ENCODE assay signal across 20 mouse cellular contexts in the genomic region with DNA sequence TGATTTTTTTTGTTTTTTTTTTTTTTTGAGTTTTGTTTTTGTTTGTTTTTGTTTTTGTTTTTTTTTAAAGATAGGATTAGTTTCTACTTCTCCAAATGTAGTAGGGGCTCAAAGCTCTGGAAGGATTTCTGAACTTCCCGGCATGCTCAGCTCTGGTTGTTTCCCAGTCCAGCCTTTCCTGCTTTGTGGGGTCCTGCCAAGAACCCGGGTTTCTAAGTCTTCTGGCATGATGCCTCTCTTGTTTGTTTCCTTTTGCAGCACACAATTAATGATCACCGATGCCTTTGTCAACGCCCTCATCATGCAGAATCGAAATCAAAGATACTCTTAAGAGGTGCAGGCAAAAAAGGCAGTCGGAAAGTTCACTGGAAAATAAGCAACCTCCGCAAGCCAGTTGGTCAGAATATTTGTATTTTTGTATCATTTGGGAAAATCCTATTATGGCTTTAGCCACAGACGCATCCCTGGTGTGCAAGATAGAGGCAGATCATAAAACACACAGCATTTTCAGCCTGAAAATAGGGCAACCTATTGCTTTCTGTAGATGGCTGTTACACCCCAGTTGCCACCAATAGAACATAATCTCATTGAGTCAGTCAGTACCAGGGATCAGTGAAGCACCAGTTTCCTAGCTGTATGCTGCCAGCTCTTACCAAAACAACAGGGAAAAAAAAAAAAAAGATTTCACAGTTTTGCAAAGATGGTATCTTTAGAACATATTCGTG.
A peak's percentile ranks its signal among the peaks of the same experiment; 100 is the strongest.
DNase-seq lines count a peak whose midpoint lies in the region; ATAC-seq and TF ChIP-seq lines count a peak whose summit lies in the region.
"Had no signal": no experiment of that assay in that cellular context is flagged by ENCODE, and none has a peak within 500 bp of the region (broad histone marks: within the 10 kb centered on the region; RNA-seq: fewer than 3 reads in every experiment).

No protein-coding gene starts in this region.

- TF ChIP-seq POLR2A in brain, embryonic 14.5 days (IDR thresholded peaks at IDR 0.05; ENCODE audit: borderline replicate concordance, extremely low read depth, insufficient read depth, insufficient read length, poor library complexity, severe bottlenecking): no peak

- no peak overlapping the region for H3K27ac ChIP-seq in hindbrain, postnatal 0 days
- no peak overlapping the region for H3K27ac ChIP-seq in hindbrain, embryonic 11.5 days (ENCODE audit: low read depth, low read length)
- H3K27ac ChIP-seq in midbrain, embryonic 16.5 days (ENCODE audit: low read length): no peak overlapping the region
- H3K27ac ChIP-seq: embryonic facial prominence, embryonic 10.5 days; heart, embryonic 10.5 days; lung, embryonic 15.5 days had no signal

- TF ChIP-seq CTCF in hindbrain, postnatal 0 days (IDR thresholded peaks at IDR 0.05; ENCODE audit: low read depth): no peak
- no peak for TF ChIP-seq CTCF in brain, embryonic 14.5 days (IDR thresholded peaks at IDR 0.05; ENCODE audit: borderline replicate concordance, extremely low read depth, insufficient read depth, insufficient read length)

- DNase-seq in cerebellum, postnatal 14 days: peak; percentile 42 to 50
- no peak for DNase-seq in cerebellum, postnatal 4 days (ENCODE audit: low spot score in 2 of 2)
- peak; percentile 39 for DNase-seq in hindbrain, postnatal 0 days (ENCODE audit: low spot score)
- DNase-seq in hindbrain, embryonic 11.5 days (ENCODE audit: low spot score): no peak
- DNase-seq in brain, embryonic 14.5 days (ENCODE audit: low read depth): peak; percentile 80
- no peak for DNase-seq in thymus, postnatal 25 days
- DNase-seq: adrenal gland, postnatal 36 days; B cell, adult 2 months; gastrocnemius, postnatal 10 days; kidney, postnatal 10 days; left cerebral cortex, postnatal 4 days; right cerebral cortex, postnatal 14 days had no signal

- no peak overlapping the region for H3K9ac ChIP-seq in hindbrain, postnatal 0 days (replicated peaks; ENCODE audit: low read length)
- no peak overlapping the region for H3K9ac ChIP-seq in hindbrain, embryonic 11.5 days (ENCODE audit: low read depth, low read length)
- H3K9ac ChIP-seq in midbrain, embryonic 16.5 days (ENCODE audit: low read depth, low read length): no peak overlapping the region
- H3K9ac ChIP-seq: lung, embryonic 15.5 days had no signal

- 45% methylated on average over 9 of the region's 9 CpGs for WGBS in hindbrain, postnatal 0 days
- 85% methylated on average over 9 of the region's 9 CpGs for WGBS in hindbrain, embryonic 11.5 days
- WGBS in midbrain, embryonic 16.5 days: 30% methylated on average over 9 of the region's 9 CpGs

- H3K4me3 ChIP-seq in hindbrain, postnatal 0 days (ENCODE audit: low read length): 0 out of 2 replicates have a peak overlapping the region, but pooled peaks have one; percentile 7
- no peak overlapping the region for H3K4me3 ChIP-seq in hindbrain, embryonic 11.5 days (ENCODE audit: low read depth, low read length)
- H3K4me3 ChIP-seq in midbrain, embryonic 16.5 days (ENCODE audit: low read depth, low read length): no peak overlapping the region
- H3K4me3 ChIP-seq: embryonic facial prominence, embryonic 10.5 days; heart, embryonic 10.5 days; lung, embryonic 15.5 days had no signal

- no peaks in the 10 kb centered on the region for H3K4me1 ChIP-seq in hindbrain, postnatal 0 days (ENCODE audit: insufficient read depth, low read length)
- no peaks in the 10 kb centered on the region for H3K4me1 ChIP-seq in hindbrain, embryonic 11.5 days (replicated peaks; ENCODE audit: control insufficient read depth, insufficient read depth, low read length)
- no peaks in the 10 kb centered on the region for H3K4me1 ChIP-seq in midbrain, embryonic 16.5 days (ENCODE audit: control insufficient read depth, insufficient read depth, low read length)
- H3K4me1 ChIP-seq: heart, embryonic 10.5 days had no signal

- 0 out of 2 replicates have a peak, but pooled peaks have one; percentile 51 for ATAC-seq in hindbrain, postnatal 0 days
- no peak for ATAC-seq in hindbrain, embryonic 11.5 days (ENCODE audit: low FRiP score)
- ATAC-seq in midbrain, embryonic 16.5 days: peak; percentile 56; the same call in 1 of the 2 replicates
- no peak for ATAC-seq in erythroblast, adult 5-6 weeks (replicated peaks; ENCODE audit: low FRiP score, poor library complexity, severe bottlenecking)
- ATAC-seq: intestine, postnatal 0 days; Patski had no signal

- no peaks in the 10 kb centered on the region for H3K36me3 ChIP-seq in hindbrain, postnatal 0 days (ENCODE audit: insufficient read depth, low read length)
- H3K36me3 ChIP-seq in hindbrain, embryonic 11.5 days (ENCODE audit: control insufficient read depth, insufficient read depth, low read length): no peaks in the 10 kb centered on the region
- no peaks in the 10 kb centered on the region for H3K36me3 ChIP-seq in midbrain, embryonic 16.5 days (ENCODE audit: control insufficient read depth, insufficient read depth, low read length)
- H3K36me3 ChIP-seq: embryonic facial prominence, embryonic 10.5 days; heart, embryonic 10.5 days; lung, embryonic 15.5 days had no signal

- H3K4me2 ChIP-seq in hindbrain, postnatal 0 days (ENCODE audit: low read depth, low read length): peak overlapping the region; percentile 48
- H3K4me2 ChIP-seq in hindbrain, embryonic 11.5 days (replicated peaks; ENCODE audit: low read depth, low read length): no peak overlapping the region
- peak overlapping the region; percentile 5 for H3K4me2 ChIP-seq in midbrain, embryonic 16.5 days (ENCODE audit: low read length)
- H3K4me2 ChIP-seq: liver, embryonic 11.5 days; lung, embryonic 15.5 days had no signal

- no peaks in the 10 kb centered on the region for H3K9me3 ChIP-seq in hindbrain, postnatal 0 days (ENCODE audit: low read length)
- H3K9me3 ChIP-seq in hindbrain, embryonic 11.5 days (ENCODE audit: control insufficient read depth, low read length): no peaks in the 10 kb centered on the region
- no peaks in the 10 kb centered on the region for H3K9me3 ChIP-seq in midbrain, embryonic 16.5 days (replicated peaks; ENCODE audit: control insufficient read depth, low read length, poor library complexity, severe bottlenecking)
- H3K9me3 ChIP-seq: embryonic facial prominence, embryonic 10.5 days; heart, embryonic 10.5 days; lung, embryonic 15.5 days had no signal

- H3K27me3 ChIP-seq in hindbrain, postnatal 0 days (ENCODE audit: insufficient read depth, low read length): no peaks in the 10 kb centered on the region
- H3K27me3 ChIP-seq in hindbrain, embryonic 11.5 days (ENCODE audit: control insufficient read depth, insufficient read depth, low read length): no peaks in the 10 kb centered on the region
- no peaks in the 10 kb centered on the region for H3K27me3 ChIP-seq in midbrain, embryonic 16.5 days (ENCODE audit: control insufficient read depth, insufficient read depth, low read depth, low read length)
- H3K27me3 ChIP-seq: lung, embryonic 15.5 days had no signal

Comparison
In these comparisons a context has a peak if more than half of its experiments do, and no peak if none do; other contexts are left out.
1. DNase-seq: peak in cerebellum, postnatal 14 days (2 of 2), hindbrain, postnatal 0 days (single experiment) and brain, embryonic 14.5 days (single experiment); none in cerebellum, postnatal 4 days (0 of 2), hindbrain, embryonic 11.5 days (single experiment) and thymus, postnatal 25 days (single experiment).
2. ATAC-seq: peak in hindbrain, postnatal 0 days (single experiment) and midbrain, embryonic 16.5 days (single experiment); none in hindbrain, embryonic 11.5 days (single experiment) and erythroblast, adult 5-6 weeks (single experiment).